Mouse (Mus musculus): ENCODE measurements around the gene Klf3.

GRCm38 (mm10) chr5:64810860-64811499, 7.8 kb downstream of the Klf3 start:
- TF ChIP-seq CTCF (IDR thresholded peaks at IDR 0.05; ENCODE audit: insufficient read depth, low read length) (no peak), POLR2A (IDR thresholded peaks at IDR 0.05; ENCODE audit: borderline replicate concordance, extremely low read depth, low read depth, low read length) (no peak)
